Mouse (Mus musculus) liver, postnatal 0 days (tissue): ENCODE measurements around the gene Atf7. TPM values are rescaled to one million over a fixed set of nuclear protein-coding genes. Genes with fewer than 3 reads are reported as not detected.

Experiments used
- ATAC-seq: fragments of 200-750 bp; cut with Nextera tagmentation; 2 replicates; pipeline ENCODE4 v1.8.0; 2017; ENCODE audit warnings: mild to moderate bottlenecking, moderate library complexity
- DNase-seq: peaks from one replicate; pipeline ENCODE4 v3.0.0-alpha.2; 2016
- H3K27ac ChIP-seq: fragments of 300-500 bp; sonication (generic); 2 replicates; pipeline ENCODE4 v1.5.1; 2014; ENCODE audit warnings: antibody characterized with exemption, moderate library complexity, mild to moderate bottlenecking, low read depth
- H3K27me3 ChIP-seq: fragments of 300-500 bp; sonication (generic); 2 replicates; pipeline ENCODE4 v1.6.1; 2014; ENCODE audit warnings: low read length, control low read depth, mixed read lengths; ENCODE audit not compliant: insufficient read depth
- H3K36me3 ChIP-seq: fragments of 300-500 bp; sonication (generic); replicated peaks from 2 replicates; pipeline ENCODE4 v1.6.1; 2014; ENCODE audit warnings: mild to moderate bottlenecking, control low read depth, low read length, moderate library complexity, mixed read lengths; ENCODE audit not compliant: insufficient read depth
- H3K4me1 ChIP-seq: fragments of 300-500 bp; sonication (generic); 2 replicates; pipeline ENCODE4 v1.6.1; 2014; ENCODE audit warnings: antibody characterized with exemption, mild to moderate bottlenecking, control low read depth; ENCODE audit not compliant: insufficient read depth
- H3K4me2 ChIP-seq: fragments of 300-500 bp; sonication (generic); 2 replicates; pipeline ENCODE4 v1.6.1; 2014; ENCODE audit warnings: low read depth, mild to moderate bottlenecking, low read length, moderate library complexity, mixed read lengths
- H3K4me3 ChIP-seq: fragments of 300-500 bp; sonication (generic); 2 replicates; pipeline ENCODE4 v1.5.1; 2014; ENCODE audit warnings: low read depth, low read length
- H3K9ac ChIP-seq: fragments of 300-500 bp; sonication (generic); replicated peaks from 2 replicates; pipeline ENCODE4 v1.6.1; 2014; ENCODE audit warnings: mild to moderate bottlenecking, moderate library complexity
- H3K9me3 ChIP-seq: fragments of 300-500 bp; sonication (generic); 2 replicates; pipeline ENCODE4 v1.6.1; 2016; ENCODE audit warnings: mild to moderate bottlenecking, control low read depth, low read length, mixed read lengths
- CTCF ChIP-seq: sonication (generic); IDR thresholded peaks from 2 replicates; pipeline ENCODE4 v1.5.1; 2016; ENCODE audit warnings: antibody characterized with exemption, low read depth
- EP300 ChIP-seq: IDR thresholded peaks from 2 replicates; pipeline ENCODE4 v1.6.1; 2016; ENCODE audit warnings: antibody characterized with exemption, low read depth, mild to moderate bottlenecking
- WGBS: fragments of 180-500 bp; shearing (Covaris S2); extraction: QIAGEN DNeasy Blood & Tissue Kit; methylation state at CpG from one replicate; pipeline ENCODE4 v1.1.7; 2014; ENCODE audit not compliant: insufficient replicate concordance; 5-methylcytosine and 5-hydroxymethylcytosine counted together
- polyA plus RNA-seq: library from polyadenylated mRNA; unstranded; fragments of >200 nt; fragmentation: Nextera tagmentation; extraction: Ambion mirVana; gene quantifications from 2 replicates; pipeline ENCODE4 v1.2.1, GENCODE M21; 2015

Gene Atf7
- polyA plus RNA-seq, 1 experiment from 2014 or later, result 8.1 TPM

DNA sequence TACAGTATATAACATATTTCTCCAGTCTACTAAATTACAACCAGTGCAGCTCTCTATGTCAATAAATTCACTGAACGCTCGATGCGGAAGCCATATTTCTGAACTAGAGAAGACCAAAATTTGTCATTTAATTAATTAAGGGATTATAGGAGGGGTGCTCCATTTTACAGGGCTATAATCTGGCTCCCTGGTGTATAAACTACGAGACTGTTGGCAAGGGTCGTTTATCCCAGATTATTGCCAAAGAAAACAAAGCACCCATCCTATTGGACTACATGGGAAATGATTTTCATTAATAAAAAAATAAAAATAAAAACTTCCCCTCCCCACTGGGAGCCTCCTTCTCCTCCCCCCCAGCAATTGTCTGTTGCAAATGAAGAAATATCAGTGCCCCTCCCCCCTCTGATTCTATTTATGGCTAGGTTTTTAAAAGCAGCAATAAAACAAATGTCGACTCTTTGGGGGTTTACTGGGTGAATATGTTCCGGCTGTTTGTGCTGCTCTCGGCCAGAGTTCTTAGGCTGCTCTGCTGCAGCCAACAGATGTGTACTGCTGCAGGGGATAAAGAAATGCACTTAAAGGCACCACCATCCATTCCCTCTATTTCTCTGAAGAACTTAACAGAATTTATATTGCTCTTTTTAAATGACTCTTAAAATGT lies 31.1 kb downstream of the Atf7 start:
- Histone ChIP-seq H3K9me3 (no peaks in the 10 kb centered on the region), H3K4me1 (no peaks in the 10 kb centered on the region), H3K4me3 (no peak overlapping the region), H3K27ac (no peak overlapping the region), H3K36me3 (peaks cover 12% of the 10 kb centered on the region; the same call in 1 of the 2 replicates), H3K27me3 (no peaks in the 10 kb centered on the region), H3K4me2 (no peak overlapping the region), H3K9ac (no peak overlapping the region)
- no peak for DNase-seq
- no peak for ATAC-seq
- 82% methylated on average over 8 of the region's 8 CpGs for WGBS
- TF ChIP-seq EP300 (no peak), CTCF (no peak)

- no peaks in the 10 kb centered on the region for H3K27me3 ChIP-seq
- no peak overlapping the region for H3K9ac ChIP-seq
- H3K36me3 ChIP-seq, result peaks cover 15% of the 10 kb centered on the region; the same call in 1 of the 2 replicates
- no peak overlapping the region for H3K4me2 ChIP-seq
- TF ChIP-seq EP300, result no peak
- peak; percentile 49 for TF ChIP-seq CTCF
- no peaks in the 10 kb centered on the region for H3K4me1 ChIP-seq
- 49% methylated on average over 1 of the region's 1 CpGs for WGBS
- ATAC-seq (no peak), DNase-seq (no peak)
- H3K9me3 ChIP-seq, result no peaks in the 10 kb centered on the region
- no peak overlapping the region for H3K4me3 ChIP-seq
- no peak overlapping the region for H3K27ac ChIP-seq
Observed at GRCm38 (mm10) chr15:102592674-102593073, 32.6 kb downstream of the Atf7 start.

DNA sequence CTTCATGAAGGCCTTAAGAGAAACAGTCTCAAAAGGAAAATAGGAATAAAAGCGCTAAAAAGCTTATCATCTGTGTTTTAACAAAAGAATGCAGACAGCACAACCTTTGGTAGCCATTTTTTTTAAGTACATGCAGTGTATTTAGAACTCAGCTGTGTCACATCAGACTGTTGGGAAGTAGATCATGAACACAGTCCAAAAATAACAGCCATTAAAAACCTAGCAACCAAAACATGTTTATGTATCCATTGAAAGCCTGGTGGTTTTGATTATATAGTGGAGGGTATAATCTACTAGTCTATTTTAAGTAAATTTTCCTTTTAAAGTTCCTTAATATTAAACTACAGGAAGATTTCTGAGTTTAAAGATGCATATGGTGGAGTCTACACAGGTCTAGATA lies 34.7 kb downstream of the Atf7 start:
- H3K9ac ChIP-seq, result no peak overlapping the region
- 86% methylated on average over 1 of the region's 1 CpGs for WGBS
- H3K4me3 ChIP-seq, result no peak overlapping the region
- DNase-seq (no peak), ATAC-seq (no peak)
- no peaks in the 10 kb centered on the region for H3K9me3 ChIP-seq
- H3K27me3 ChIP-seq, result no peaks in the 10 kb centered on the region
- no peak for TF ChIP-seq EP300
- TF ChIP-seq CTCF, result no peak
- H3K4me1 ChIP-seq, result no peaks in the 10 kb centered on the region
- no peak overlapping the region for H3K4me2 ChIP-seq
- H3K27ac ChIP-seq, result no peak overlapping the region
- H3K36me3 ChIP-seq, result peaks cover 15% of the 10 kb centered on the region; the same call in 1 of the 2 replicates

DNA sequence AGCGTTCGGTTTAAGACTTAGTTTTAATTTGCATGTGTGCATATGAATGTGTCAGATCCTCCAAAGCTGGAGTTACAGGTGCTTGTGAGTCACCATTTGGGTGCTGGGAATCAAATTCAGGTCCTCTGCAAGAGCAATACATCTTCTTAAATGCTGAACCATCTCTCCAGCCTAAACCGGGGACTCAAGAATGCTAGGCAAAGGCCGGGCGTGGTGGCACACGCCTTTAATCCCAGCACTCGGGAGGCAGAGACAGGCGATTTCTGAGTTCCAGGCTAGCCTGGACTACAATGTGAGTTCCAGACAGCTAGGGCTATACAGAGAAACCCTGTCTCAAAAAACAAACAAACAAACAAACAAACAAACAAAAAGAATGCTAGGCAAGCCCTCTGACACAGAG lies 35.4 kb downstream of the Atf7 start:
- H3K4me3 ChIP-seq, result no peak overlapping the region
- H3K4me2 ChIP-seq, result no peak overlapping the region
- no peak for TF ChIP-seq EP300
- no peak for TF ChIP-seq CTCF
- no peaks in the 10 kb centered on the region for H3K9me3 ChIP-seq
- ATAC-seq (no peak), DNase-seq (no peak)
- H3K36me3 ChIP-seq, result peaks cover 15% of the 10 kb centered on the region; the same call in 1 of the 2 replicates
- H3K27me3 ChIP-seq, result no peaks in the 10 kb centered on the region
- H3K9ac ChIP-seq, result no peak overlapping the region
- no peak overlapping the region for H3K27ac ChIP-seq
- 92% methylated on average over 8 of the region's 8 CpGs for WGBS
- no peaks in the 10 kb centered on the region for H3K4me1 ChIP-seq

GRCm38 (mm10) chr15:102585501-102585900 lies 39.8 kb downstream of the Atf7 start:
- DNase-seq (no peak), ATAC-seq (no peak)
- TF ChIP-seq CTCF (no peak), EP300 (no peak)
- H3K4me3 ChIP-seq, result no peak overlapping the region
- 0 out of 2 replicates have a peak, but pooled peaks cover 5% of the 10 kb centered on the region for H3K36me3 ChIP-seq
- H3K9me3 ChIP-seq, result no peaks in the 10 kb centered on the region
- H3K4me1 ChIP-seq, result no peaks in the 10 kb centered on the region
- H3K4me2 ChIP-seq, result no peak overlapping the region
- no peak overlapping the region for H3K9ac ChIP-seq
- no peak overlapping the region for H3K27ac ChIP-seq
- no peaks in the 10 kb centered on the region for H3K27me3 ChIP-seq
- WGBS, result 79% methylated on average over 5 of the region's 5 CpGs

DNA sequence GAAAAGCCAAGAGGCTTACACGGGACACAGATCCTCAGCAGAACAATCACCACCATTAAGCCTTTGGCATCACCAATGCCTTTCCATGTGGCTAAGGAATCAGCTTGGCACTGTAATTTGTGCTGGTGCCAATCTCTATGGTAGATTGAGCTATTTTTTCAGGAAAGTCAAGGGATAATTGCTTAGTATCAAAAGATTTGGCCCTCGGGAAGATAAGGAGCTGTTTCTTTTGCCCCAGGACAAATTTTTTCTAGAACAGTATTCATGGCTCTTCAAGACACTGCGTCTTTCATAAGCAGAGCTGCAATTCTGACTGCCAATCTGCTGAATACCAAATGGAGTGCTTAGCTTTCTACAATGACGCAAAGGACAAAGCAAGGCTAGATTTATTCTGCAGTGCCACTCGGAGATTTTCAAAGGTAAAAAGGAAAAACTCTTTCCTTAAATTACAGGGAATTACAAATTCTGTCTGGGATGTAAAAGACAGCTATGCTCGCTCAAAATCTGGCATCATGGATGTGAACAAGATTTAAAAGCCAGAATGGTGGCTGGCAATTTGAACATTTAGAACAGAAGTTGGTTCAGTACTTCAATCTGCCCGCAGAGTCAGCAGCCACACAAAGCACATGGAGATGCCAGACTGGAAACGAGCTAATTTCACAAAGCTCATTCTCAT lies 41.4 kb downstream of the Atf7 start:
- no peak for DNase-seq
- H3K4me2 ChIP-seq, result no peak overlapping the region

More for the DNA sequence above, 41.4 kb downstream of the Atf7 start:
- ATAC-seq, result no peak
- no peak overlapping the region for H3K27ac ChIP-seq
- no peaks in the 10 kb centered on the region for H3K9me3 ChIP-seq
- H3K4me1 ChIP-seq, result no peaks in the 10 kb centered on the region
- no peak overlapping the region for H3K9ac ChIP-seq
- no peaks in the 10 kb centered on the region for H3K27me3 ChIP-seq
- no peak overlapping the region for H3K4me3 ChIP-seq
- TF ChIP-seq EP300, result no peak
- TF ChIP-seq CTCF, result no peak
- 0 out of 2 replicates have a peak, but pooled peaks cover 5% of the 10 kb centered on the region for H3K36me3 ChIP-seq
- WGBS, result 79% methylated on average over 8 of the region's 8 CpGs
